Mouse (Mus musculus) heart, adult 11 months (tissue): ENCODE results near the gene Cnpy1.

Source experiments
- DNase-seq: peaks from one replicate; pipeline ENCODE4 v3.0.0; 2022

Gene Cnpy1

GRCm38 (mm10) chr5:28179237-28179790 lies 66.3 kb downstream of the Cnpy1 start:
- no peak for DNase-seq

- DNase-seq = no peak
These were observed 67.3 kb downstream of the Cnpy1 start for GRCm38 (mm10) chr5:28178322-28178721.

GRCm38 (mm10) chr5:28176585-28176984 lies 69.0 kb downstream of the Cnpy1 start:
- no peak for DNase-seq

- no peak for DNase-seq
These were observed 69.6 kb downstream of the Cnpy1 start for GRCm38 (mm10) chr5:28176023-28176422.

GRCm38 (mm10) chr5:28175570-28175919 lies 70.1 kb downstream of the Cnpy1 start:
- DNase-seq = no peak

- peak; percentile 75 for DNase-seq
These were observed 70.6 kb downstream of the Cnpy1 start for GRCm38 (mm10) chr5:28174876-28175569.

- peak; percentile 76 for DNase-seq
These were observed 71.5 kb downstream of the Cnpy1 start for GRCm38 (mm10) chr5:28174086-28174485.

GRCm38 (mm10) chr5:28173674-28174073 lies 71.9 kb downstream of the Cnpy1 start:
- no peak for DNase-seq

GRCm38 (mm10) chr5:28172921-28173670 lies 72.5 kb downstream of the Cnpy1 start:
- no peak for DNase-seq

- DNase-seq = no peak
These were observed 73.2 kb downstream of the Cnpy1 start for GRCm38 (mm10) chr5:28172261-28172920.

- no peak for DNase-seq
These were observed 73.9 kb downstream of the Cnpy1 start for GRCm38 (mm10) chr5:28171667-28172066.

GRCm38 (mm10) chr5:28170892-28171291 lies 74.7 kb downstream of the Cnpy1 start:
- DNase-seq = no peak

- DNase-seq = no peak
These were observed 75.5 kb downstream of the Cnpy1 start for GRCm38 (mm10) chr5:28170081-28170480.

GRCm38 (mm10) chr5:28169166-28169801 lies 76.3 kb downstream of the Cnpy1 start:
- no peak for DNase-seq

GRCm38 (mm10) chr5:28168253-28169165 lies 77.1 kb downstream of the Cnpy1 start:
- no peak for DNase-seq

GRCm38 (mm10) chr5:28167611-28168252 lies 77.9 kb downstream of the Cnpy1 start:
- DNase-seq = no peak

GRCm38 (mm10) chr5:28166256-28167231 lies 79.1 kb downstream of the Cnpy1 start:
- DNase-seq = no peak

- DNase-seq = peak; percentile 95
These were observed 80.0 kb downstream of the Cnpy1 start, which contains the start of gene En2 for GRCm38 (mm10) chr5:28165358-28166255. TSS of gene En2 (plus strand) at chr5:28165694.

- DNase-seq = no peak
These were observed 81.7 kb downstream of the Cnpy1 start for GRCm38 (mm10) chr5:28163926-28164325.
